Mouse (Mus musculus): Measurements from ENCODE around the gene Sec61g.
"Not testable (repeated sequence)": the region's sequence is repeated elsewhere in the genome, so short reads cannot be mapped to it uniquely, and the experiment has no call there.

Sec61g gene

DNA sequence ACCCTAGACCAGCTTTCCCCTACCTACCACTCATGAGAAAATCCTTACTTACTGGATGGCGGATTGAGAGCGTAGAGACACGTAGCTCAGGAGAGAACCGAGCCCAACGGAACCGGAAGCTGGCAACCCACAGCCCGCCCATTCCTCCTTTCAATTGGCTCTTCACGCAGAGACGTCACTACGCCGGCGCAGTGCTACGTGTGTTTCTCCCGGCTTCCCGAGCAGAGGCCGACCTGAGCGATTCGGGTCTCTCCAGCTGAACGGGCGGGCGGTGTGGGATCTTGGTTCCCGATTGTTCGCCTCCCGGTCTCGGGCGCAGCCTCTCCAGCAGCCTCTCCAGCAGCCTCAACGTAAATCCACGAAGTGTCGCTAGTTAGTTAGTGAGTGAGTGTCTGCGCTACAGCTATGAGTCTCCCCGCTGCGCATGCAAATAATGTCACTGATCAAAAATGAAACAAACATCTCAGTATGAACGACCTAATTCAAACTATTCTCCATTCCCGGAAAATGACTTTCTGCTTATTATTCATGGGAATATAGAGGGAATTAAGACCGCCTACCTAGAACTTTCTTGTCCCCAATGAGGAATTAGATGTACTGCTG lies at the start of gene Sec61g:
Sec61g (minus strand) TSS at position 433 of the 603 bp plus-strand sequence.
- peak; percentile 78 to 85 for DNase-seq

DNA sequence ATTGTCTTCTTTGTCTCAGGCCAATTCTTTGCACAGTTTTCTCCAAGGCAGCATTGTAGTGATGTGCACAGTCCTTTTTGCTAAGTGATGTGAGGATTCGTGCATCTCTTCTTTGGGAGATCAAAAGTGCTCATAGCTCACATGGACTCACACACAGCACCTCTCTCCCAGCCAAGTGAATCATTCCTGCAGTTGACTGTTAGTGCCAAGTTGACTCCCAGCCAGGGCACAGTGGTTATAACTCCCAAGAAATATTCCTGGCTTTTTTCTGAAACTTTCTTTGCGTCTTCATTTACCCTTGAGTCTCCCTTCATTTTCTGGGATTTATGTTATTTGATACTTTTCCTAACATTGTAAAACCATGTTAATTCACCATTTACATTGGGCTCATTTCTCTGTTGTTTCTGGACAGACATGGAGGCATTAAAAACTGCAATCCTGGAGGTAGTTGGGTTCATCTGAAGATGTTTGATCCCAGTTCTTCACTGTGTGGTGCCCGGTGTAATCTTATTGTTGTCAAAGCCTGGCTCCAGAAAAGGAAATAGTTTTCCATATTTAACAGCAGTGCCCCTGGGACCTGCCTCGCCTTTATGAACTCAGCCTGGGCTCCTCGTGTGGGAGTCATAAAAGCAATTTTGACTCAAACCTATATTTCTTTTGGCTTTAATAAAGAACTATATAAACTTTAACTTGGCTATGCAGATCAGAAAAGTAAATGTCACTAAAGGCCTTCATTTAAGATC lies 38.3 kb upstream of the Sec61g start:
- no peak for DNase-seq

DNA sequence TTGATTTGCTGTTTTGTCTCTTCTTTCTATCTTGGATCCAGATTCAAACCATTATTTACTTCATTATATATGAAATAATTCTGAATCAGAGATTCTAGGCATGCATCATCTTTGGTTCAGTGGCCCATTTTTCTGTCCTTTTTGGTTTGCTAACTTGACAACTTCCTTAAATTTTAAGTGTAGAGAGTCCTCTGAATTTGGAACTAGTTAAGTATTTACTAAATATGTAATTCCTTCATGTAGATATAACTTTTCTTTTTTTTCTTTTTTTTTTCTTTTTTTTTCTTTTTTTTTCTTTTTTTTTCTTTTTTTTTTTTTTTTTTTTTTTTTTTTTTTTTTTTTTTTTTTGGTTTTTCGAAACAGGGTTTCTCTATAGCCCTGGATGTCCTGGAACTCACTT lies 29.1 kb upstream of the Sec61g start:
- no peak for DNase-seq

GRCm38 (mm10) chr11:16534582-16535553 lies 26.6 kb upstream of the Sec61g start:
- DNase-seq: no peak

- no peak for DNase-seq
Measured at GRCm38 (mm10) chr11:16532877-16533276, 24.6 kb upstream of the Sec61g start.

GRCm38 (mm10) chr11:16528909-16529308 lies 20.6 kb upstream of the Sec61g start:
- DNase-seq: no peak

- DNase-seq: no peak
Measured at GRCm38 (mm10) chr11:16528391-16528790, 20.1 kb upstream of the Sec61g start.

- no peak for DNase-seq
Measured at GRCm38 (mm10) chr11:16527743-16528142, 19.5 kb upstream of the Sec61g start.

DNA sequence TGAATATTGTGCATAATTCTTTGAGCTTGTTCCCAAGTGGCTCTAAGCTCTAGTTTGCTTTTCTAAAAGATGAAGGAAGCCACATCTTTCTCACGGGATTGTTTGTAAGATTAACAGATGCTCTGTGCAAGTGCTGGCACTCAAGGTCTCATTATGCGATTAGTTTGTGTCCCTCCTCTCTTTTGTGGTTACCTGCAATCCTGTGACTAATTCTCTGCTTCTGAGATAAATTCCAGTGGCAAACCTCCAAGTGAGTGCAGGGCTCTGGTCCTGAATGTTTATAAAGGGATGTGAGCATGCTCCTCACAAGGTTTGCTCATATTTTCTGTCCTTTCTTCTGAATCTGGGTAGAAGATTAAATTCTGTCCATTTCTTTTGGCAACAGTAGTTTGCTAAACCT lies 18.2 kb upstream of the Sec61g start:
- no peak for DNase-seq

GRCm38 (mm10) chr11:16525724-16526123 lies 17.4 kb upstream of the Sec61g start:
- DNase-seq: no peak

- no peak for DNase-seq
Measured at GRCm38 (mm10) chr11:16524917-16525640, 16.8 kb upstream of the Sec61g start.

GRCm38 (mm10) chr11:16515081-16515480 lies 6.8 kb upstream of the Sec61g start:
- DNase-seq: not testable (repeated sequence)

DNA sequence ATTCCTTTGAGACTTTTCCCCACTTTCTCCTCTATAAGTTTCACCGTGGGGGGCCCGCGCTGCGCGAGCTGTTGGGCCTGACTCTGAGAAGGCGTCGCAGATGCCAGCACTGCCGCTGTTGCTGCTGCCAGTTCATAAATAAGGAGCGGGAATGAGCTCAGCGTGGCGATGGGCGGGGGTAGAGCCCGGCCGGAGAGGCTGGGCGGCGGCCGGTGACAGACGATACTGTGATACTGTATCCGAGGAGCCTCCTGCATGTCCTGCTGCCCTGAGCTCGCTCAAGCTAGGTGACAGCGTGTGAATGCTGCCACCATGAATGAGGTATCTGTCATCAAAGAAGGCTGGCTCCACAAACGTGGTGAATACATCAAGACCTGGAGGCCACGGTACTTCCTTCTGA lies 5.9 kb upstream of the Sec61g start:
- not testable (repeated sequence) for DNase-seq

- DNase-seq: no peak
Measured at GRCm38 (mm10) chr11:16507385-16508051, 766 bp downstream of the Sec61g start.

GRCm38 (mm10) chr11:16505999-16506398 lies 2.3 kb downstream of the Sec61g start:
- DNase-seq: no peak

DNA sequence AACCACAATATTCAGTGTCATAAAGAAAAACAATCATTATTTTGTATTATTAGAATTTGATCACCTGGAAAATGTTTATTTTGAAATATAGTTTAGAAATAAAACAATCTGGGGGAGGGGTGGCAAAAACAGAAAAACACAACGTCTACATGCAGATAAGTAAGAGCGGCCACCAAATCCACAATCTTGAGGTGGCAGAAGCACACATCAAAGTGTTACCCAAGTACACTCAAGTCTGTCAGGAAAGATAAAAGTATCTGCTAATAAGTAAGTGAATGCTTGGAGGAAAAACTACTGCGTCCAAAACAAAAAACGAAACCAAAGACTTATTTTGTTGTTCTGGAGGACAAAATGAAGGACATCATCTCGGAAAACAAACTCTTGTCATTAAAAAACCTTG lies 5.1 kb downstream of the Sec61g start:
- no peak for DNase-seq

GRCm38 (mm10) chr11:16502744-16503143 lies 5.5 kb downstream of the Sec61g start:
- no peak for DNase-seq

GRCm38 (mm10) chr11:16498756-16499680 lies 9.3 kb downstream of the Sec61g start:
- no peak for DNase-seq

Data from spleen, adult 18-20 months (tissue).